Mouse (Mus musculus) cerebellum, adult 2 months (tissue): Measurements from ENCODE around the gene Zbtb3. TPM values are rescaled to one million over a fixed set of nuclear protein-coding genes. Genes with fewer than 3 reads are reported as not detected.
A peak's percentile ranks its signal among the peaks of the same experiment; 100 is the strongest.

Source experiments
- DNase-seq, 2 experiments: peaks; one replicate each; pipeline ENCODE4 v3.0.0; 2021
- H3K27ac ChIP-seq: fragments of 200-500 bp; 2 replicates; pipeline ENCODE4 v1.5.1; 2012; ENCODE audit warnings: low read length, control low read depth, inconsistent platforms; ENCODE audit not compliant: insufficient read depth
- H3K27me3 ChIP-seq: fragments of 200-500 bp; 2 replicates; pipeline ENCODE4 v1.6.1; 2012; ENCODE audit warnings: inconsistent platforms, mild to moderate bottlenecking, low read length, moderate library complexity; ENCODE audit not compliant: control insufficient read depth, insufficient read depth
- H3K4me1 ChIP-seq: fragments of 200-500 bp; 2 replicates; pipeline ENCODE4 v1.6.1; 2011; ENCODE audit warnings: low read length; ENCODE audit not compliant: control insufficient read depth, insufficient read depth
- H3K4me3 ChIP-seq: fragments of 200-500 bp; replicated peaks from 2 replicates; pipeline ENCODE3; 2011; ENCODE audit warnings: mild to moderate bottlenecking, low read depth, low read length, control low read depth; ENCODE audit not compliant: insufficient read depth
- CTCF ChIP-seq: fragments of 200-500 bp; IDR thresholded peaks from 2 replicates; pipeline ENCODE4 v1.5.1; 2011; ENCODE audit warnings: low read depth, mild to moderate bottlenecking, control low read depth, low read length, moderate library complexity, borderline replicate concordance; ENCODE audit not compliant: insufficient read depth
- POLR2A ChIP-seq: fragments of 200-500 bp; IDR thresholded peaks from 2 replicates; pipeline ENCODE4 v1.6.1; 2011; ENCODE audit warnings: low read length, control low read depth, borderline replicate concordance; ENCODE audit not compliant: insufficient read depth
- WGBS: fragments of 180-500 bp; shearing (Covaris S2); methylation state at CpG from one replicate; pipeline ENCODE4 v1.1.7; 2018; 5-methylcytosine and 5-hydroxymethylcytosine counted together
- polyA plus RNA-seq: library from polyadenylated mRNA; depleted of rRNA; stranded (reverse); fragments of >200 nt; gene quantifications from 2 replicates; pipeline ENCODE4 v1.2.3, GENCODE M21; 2012

Gene Zbtb3
- polyA plus RNA-seq, 1 experiment: 3.7 TPM

GRCm38 (mm10) chr19:8765562-8765961 lies 36.8 kb upstream of the Zbtb3 start:
- WGBS: 96% methylated on average over 9 of the region's 9 CpGs
- H3K4me1 ChIP-seq: no peaks in the 10 kb centered on the region
- TF ChIP-seq CTCF: no peak
- no peak for TF ChIP-seq POLR2A
- H3K27ac ChIP-seq: no peak overlapping the region
- no peak overlapping the region for H3K4me3 ChIP-seq
- DNase-seq: no peak
- H3K27me3 ChIP-seq: no peaks in the 10 kb centered on the region

GRCm38 (mm10) chr19:8770567-8771270 lies 31.6 kb upstream of the Zbtb3 start, which contains the start of gene Tmem223:
Tmem223 (plus strand) TSS chr19:8770996.
- H3K4me3 ChIP-seq: peak within 1 kb of the TSS; percentile 97
- peaks cover 4% of the 10 kb centered on the region for H3K4me1 ChIP-seq
- H3K27ac ChIP-seq: peak within 1 kb of the TSS; percentile 89
- H3K27me3 ChIP-seq: no peaks in the 10 kb centered on the region
- TF ChIP-seq POLR2A (peak; percentile 93), CTCF (no peak)
- 14% methylated on average over 29 of the region's 29 CpGs for WGBS
- DNase-seq: peak; percentile 81 to 83

- peaks cover 4% of the 10 kb centered on the region for H3K4me1 ChIP-seq
- 73% methylated on average over 5 of the region's 5 CpGs for WGBS
- TF ChIP-seq POLR2A (no peak), CTCF (no peak)
Measured at GRCm38 (mm10) chr19:8772996-8773395, 29.4 kb upstream of the Zbtb3 start.

GRCm38 (mm10) chr19:8773409-8773808 lies 28.9 kb upstream of the Zbtb3 start:
- Histone ChIP-seq H3K27me3 (no peaks in the 10 kb centered on the region), H3K4me1 (peaks cover 4% of the 10 kb centered on the region), H3K4me3 (peak overlapping the region; percentile 22), H3K27ac (no peak overlapping the region)
- TF ChIP-seq POLR2A: no peak
- no peak for TF ChIP-seq CTCF
- DNase-seq: no peak
- 44% methylated on average over 6 of the region's 6 CpGs for WGBS

More at GRCm38 (mm10) chr19:8772996-8773395, 29.4 kb upstream of the Zbtb3 start:
- H3K27me3 ChIP-seq: no peaks in the 10 kb centered on the region
- no peak overlapping the region for H3K27ac ChIP-seq
- H3K4me3 ChIP-seq: no peak overlapping the region
- DNase-seq: no peak

- TF ChIP-seq POLR2A (peak; percentile 95), CTCF (no peak)
- Histone ChIP-seq H3K4me3 (peak within 1 kb of the TSS; percentile 94), H3K27me3 (no peaks in the 10 kb centered on the region), H3K4me1 (peaks cover 4% of the 10 kb centered on the region), H3K27ac (peak within 1 kb of the TSS; percentile 93)
- under 1% methylated on average over 68 of the region's 68 CpGs for whole genome bisulfite sequencing
- DNase-seq: peak; percentile 96 to 98
Measured at GRCm38 (mm10) chr19:8774086-8774835, 28.1 kb upstream of the Zbtb3 start, which contains the start of gene Tmem179b. Tmem179b (minus strand) TSS chr19:8774467.

- H3K4me3 ChIP-seq: peak overlapping the region; percentile 94
- WGBS: 2% methylated on average over 20 of the region's 20 CpGs
- peaks cover 4% of the 10 kb centered on the region for H3K4me1 ChIP-seq
- DNase-seq: no peak
- peak overlapping the region; percentile 93 for H3K27ac ChIP-seq
- no peaks in the 10 kb centered on the region for H3K27me3 ChIP-seq
- no peak for TF ChIP-seq POLR2A
- no peak for TF ChIP-seq CTCF
Measured at GRCm38 (mm10) chr19:8774951-8775421, 27.4 kb upstream of the Zbtb3 start.

- DNase-seq: peak; percentile 90 to 95
Measured at GRCm38 (mm10) chr19:8786008-8786781, 16.2 kb upstream of the Zbtb3 start, which contains the start of gene Taf6l. Taf6l (minus strand) TSS chr19:8786417.

More at GRCm38 (mm10) chr19:8786008-8786781, 16.2 kb upstream of the Zbtb3 start, which contains the start of gene Taf6l:
- H3K27ac ChIP-seq: no peak within 1 kb of the TSS
- H3K27me3 ChIP-seq: no peaks in the 10 kb centered on the region
- peak within 1 kb of the TSS; percentile 91 for H3K4me3 ChIP-seq
- under 1% methylated on average over 32 of the region's 32 CpGs for WGBS
- H3K4me1 ChIP-seq: peaks cover 3% of the 10 kb centered on the region; the same call in 1 of the 2 replicates
- TF ChIP-seq POLR2A (peak; percentile 45; the same call in 1 of the 2 replicates), CTCF (no peak; the same call in 1 of the 2 replicates)
